Mouse (Mus musculus): Measurements from ENCODE around the gene Tspan2. TPM values are rescaled to one million over a fixed set of nuclear protein-coding genes. Genes with fewer than 3 reads are reported as not detected.

Gene Tspan2
- total RNA-seq (2021): 1 to 10 TPM; 5.2 to 7.6 TPM
- long read RNA-seq, experiment 1, partial matches to known transcripts: 0 of 1 reads
- long read RNA-seq, experiment 1, other reads (novel, unspliced or antisense): 1 of 1 reads
- long read RNA-seq, experiment 2, full-length matches to known transcripts: 2 of 5 reads
- long read RNA-seq, experiment 2, partial matches to known transcripts: 0 of 5 reads
- long read RNA-seq, experiment 2, other reads (novel, unspliced or antisense): 3 of 5 reads

GRCm38 (mm10) chr3:102734313-102735030 lies at the start of gene Tspan2:
Tspan2 (plus strand) TSS chr3:102734529.
- peak; percentile 57 for DNase-seq

DNA sequence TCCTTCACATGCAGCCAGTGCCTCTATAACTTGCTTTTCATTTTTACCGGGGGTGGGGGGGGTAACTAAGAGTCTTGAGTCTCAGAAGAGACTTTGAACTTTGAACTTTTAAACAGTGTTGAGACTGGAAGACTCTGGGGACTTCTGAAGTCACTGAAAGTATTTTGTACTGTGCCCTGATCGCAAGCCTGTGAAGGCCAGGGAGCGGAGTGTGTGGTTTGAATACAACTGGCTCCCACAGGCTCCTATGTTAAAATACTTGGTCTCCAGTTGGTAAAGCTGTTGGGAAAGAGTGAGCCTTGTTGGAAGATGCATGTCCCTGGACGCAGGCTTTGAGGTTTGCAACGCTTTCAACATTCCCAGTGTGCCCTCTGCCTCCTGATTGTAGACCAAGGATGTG lies 47.5 kb upstream of the Tspan2 start:
- no peak for DNase-seq

DNA sequence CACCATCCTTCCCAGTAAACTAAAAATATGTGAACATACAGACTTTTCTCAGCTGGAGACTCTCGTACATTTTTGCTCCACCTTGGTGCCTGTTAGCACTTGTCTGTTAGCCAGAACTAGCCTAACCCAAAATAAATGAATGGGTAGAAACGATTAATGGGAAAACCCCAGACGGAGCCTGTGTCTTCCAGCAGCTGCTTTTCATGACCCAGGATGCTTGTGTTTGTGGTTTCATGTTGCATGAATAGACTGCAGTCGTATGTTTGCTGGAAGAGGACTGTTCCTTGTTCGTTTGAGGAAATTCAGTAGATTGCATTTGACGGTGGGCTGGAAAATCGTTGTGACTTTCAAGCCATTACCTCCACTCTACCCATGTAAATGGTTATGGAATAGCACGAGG lies 46.5 kb upstream of the Tspan2 start:
- DNase-seq: no peak

DNA sequence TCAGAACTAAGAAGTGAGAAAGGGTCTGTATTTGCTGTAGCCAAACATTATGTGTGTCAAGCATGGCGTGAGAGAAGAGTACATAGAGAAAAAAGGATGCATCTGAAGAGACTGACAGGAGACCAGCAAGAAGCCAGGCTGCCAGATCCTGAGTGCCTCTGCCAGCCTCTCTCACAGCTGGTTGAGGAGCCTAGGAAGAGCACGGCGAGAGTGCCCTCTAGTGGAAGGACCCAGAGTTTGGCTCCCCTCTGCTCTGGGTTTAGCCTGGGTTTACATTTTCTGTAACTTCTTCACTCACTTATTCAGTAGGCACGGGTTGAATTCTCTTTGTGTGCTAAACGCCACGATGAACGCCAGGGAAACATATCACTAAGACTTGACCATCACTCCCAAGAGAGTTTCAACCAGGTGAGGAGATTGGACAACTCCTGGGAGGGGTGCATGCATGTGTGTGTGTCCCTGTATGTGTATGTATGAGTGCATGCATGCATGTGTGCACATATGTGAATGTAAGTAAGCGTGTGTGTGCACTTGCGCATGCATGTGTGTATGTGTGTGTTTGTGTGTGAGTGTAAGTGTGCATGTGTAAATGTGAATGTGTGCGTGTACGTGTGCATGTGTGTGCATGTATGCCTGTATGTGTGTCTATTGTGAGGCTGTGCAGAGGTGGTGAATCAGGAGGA lies 42.4 kb upstream of the Tspan2 start:
- DNase-seq: peak; percentile 63

- DNase-seq: no peak
Measured at GRCm38 (mm10) chr3:102692758-102693325, 41.5 kb upstream of the Tspan2 start.

- DNase-seq: no peak
Measured at GRCm38 (mm10) chr3:102698127-102698526, 36.2 kb upstream of the Tspan2 start.

- DNase-seq: no peak
Measured at GRCm38 (mm10) chr3:102701303-102701702, 33.0 kb upstream of the Tspan2 start.

DNA sequence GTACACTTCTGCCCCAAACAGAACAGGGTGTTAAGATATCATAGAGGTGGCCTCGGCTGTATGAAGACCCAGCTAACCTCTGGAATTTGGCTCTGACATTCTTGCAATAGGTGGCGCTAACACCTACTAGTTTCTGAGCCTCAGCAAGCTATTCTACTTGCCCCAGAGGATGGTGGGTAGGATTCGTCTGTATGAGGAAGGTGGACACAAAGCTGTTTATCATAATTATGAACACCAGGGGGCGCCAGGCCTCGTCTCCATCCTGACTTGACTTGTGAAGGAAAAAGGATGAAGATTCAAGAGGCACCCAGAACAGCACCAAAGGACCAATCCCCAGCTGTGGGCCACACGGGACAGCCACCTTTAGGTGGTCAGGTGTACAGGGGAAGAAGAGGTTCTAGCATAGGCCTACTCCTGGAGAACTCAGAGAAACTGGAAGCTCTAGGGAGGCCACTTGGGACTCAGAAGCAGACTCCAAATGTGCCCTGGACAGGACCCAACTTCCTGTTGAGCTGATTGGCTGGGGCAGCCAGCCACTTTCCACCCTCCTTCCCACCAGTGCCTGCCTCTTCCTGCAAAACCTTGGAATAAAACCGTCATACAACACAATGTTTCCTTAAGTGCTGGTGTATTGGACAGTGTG lies 32.3 kb upstream of the Tspan2 start:
- DNase-seq: peak; percentile 16

DNA sequence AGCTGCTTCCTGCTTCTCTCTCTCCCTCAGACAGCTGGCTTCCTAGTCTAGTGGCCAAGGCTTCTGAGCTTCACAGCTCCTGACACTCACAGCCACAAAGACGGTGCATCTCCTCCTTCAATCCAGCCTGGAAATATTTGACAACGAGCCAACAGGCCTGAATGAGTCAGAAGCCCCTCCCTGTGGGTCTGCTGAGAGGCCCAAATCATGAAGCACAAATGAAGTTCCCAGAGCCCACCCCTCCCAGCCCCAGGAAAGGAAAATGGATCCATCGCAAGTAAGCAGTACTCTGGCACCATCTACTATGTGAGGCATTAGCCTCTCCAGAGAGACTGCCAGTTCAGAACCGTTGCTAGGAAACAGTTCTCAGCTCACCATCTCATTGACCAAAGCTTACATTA lies 30.3 kb upstream of the Tspan2 start:
- DNase-seq: no peak

DNA sequence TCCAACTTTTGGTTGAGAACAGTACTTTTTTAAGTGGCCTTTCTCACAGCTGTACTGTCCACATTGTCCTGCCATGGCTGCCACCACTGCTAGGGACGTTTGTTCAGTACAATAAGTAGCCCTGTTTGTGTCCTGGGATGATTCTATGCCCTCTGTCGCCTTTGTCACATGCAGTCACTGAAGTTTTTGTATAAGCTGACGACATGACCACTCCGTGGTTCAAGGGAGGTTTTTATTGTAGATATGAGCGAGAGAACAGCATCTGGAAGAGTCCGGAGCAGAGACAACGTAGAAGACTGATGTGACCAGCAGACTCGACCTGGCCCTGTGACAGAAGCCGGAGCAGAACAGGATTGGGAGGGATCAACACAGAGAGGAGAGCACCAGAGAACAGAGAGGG lies 25.7 kb upstream of the Tspan2 start:
- no peak for DNase-seq

- DNase-seq: peak; percentile 60
Measured at GRCm38 (mm10) chr3:102715066-102715584, 19.2 kb upstream of the Tspan2 start.

GRCm38 (mm10) chr3:102715839-102716238 lies 18.5 kb upstream of the Tspan2 start:
- DNase-seq: no peak

GRCm38 (mm10) chr3:102717586-102718285 lies 16.6 kb upstream of the Tspan2 start:
- no peak for DNase-seq

GRCm38 (mm10) chr3:102723154-102723553 lies 11.2 kb upstream of the Tspan2 start:
- no peak for DNase-seq

- peak; percentile 33 for DNase-seq
Measured at GRCm38 (mm10) chr3:102723841-102724570, 10.3 kb upstream of the Tspan2 start.

- DNase-seq: no peak
Measured at GRCm38 (mm10) chr3:102724798-102725459, 9.4 kb upstream of the Tspan2 start.

- DNase-seq: no peak
Measured at GRCm38 (mm10) chr3:102729416-102729815, 4.9 kb upstream of the Tspan2 start.

- DNase-seq: no peak
Measured at GRCm38 (mm10) chr3:102731112-102731511, 3.2 kb upstream of the Tspan2 start.

DNA sequence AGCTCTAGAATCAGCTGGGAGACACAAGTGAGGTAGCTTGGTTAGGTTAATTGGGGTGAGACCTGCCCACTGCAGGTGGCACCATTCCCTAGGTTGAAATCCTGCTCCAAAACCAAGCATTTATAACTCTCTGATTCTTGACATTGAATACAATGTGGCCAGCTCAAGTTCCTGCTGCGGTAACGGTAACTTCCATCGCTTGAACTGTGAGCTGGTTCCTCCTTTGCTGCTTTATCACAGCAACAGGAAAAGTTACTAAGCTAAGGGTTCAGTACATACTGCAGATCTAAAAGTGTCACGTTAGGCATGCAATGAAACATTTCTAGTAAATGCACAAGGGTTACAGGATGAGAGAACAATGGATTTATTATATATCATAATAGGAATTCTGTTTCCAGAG lies 1.7 kb upstream of the Tspan2 start:
- no peak for DNase-seq

- no peak for DNase-seq
Measured at GRCm38 (mm10) chr3:102733050-102733449, 1.3 kb upstream of the Tspan2 start.
